Mouse (Mus musculus) brain, embryonic 14.5 days (tissue): ENCODE measurements around the gene Tmem74b. TPM values are rescaled to one million over a fixed set of nuclear protein-coding genes. Genes with fewer than 3 reads are reported as not detected.

ENCODE experiments used
- DNase-seq: peaks from one replicate; pipeline ENCODE4 v3.0.0-alpha.2; 2011; ENCODE audit warnings: low read depth
- CTCF ChIP-seq: fragments of 200-500 bp; IDR thresholded peaks from 2 replicates; pipeline ENCODE4 v1.5.1; 2012; ENCODE audit warnings: inconsistent platforms, mild to moderate bottlenecking, moderate library complexity, borderline replicate concordance; ENCODE audit not compliant: insufficient read depth, insufficient read length; ENCODE audit errors: extremely low read depth
- POLR2A ChIP-seq: fragments of 200-500 bp; IDR thresholded peaks from 2 replicates; pipeline ENCODE4 v1.6.1; 2012; ENCODE audit warnings: mild to moderate bottlenecking, inconsistent platforms, borderline replicate concordance; ENCODE audit not compliant: poor library complexity, insufficient read depth, insufficient read length, severe bottlenecking; ENCODE audit errors: extremely low read depth
- polyA plus RNA-seq: library from polyadenylated mRNA; depleted of rRNA; stranded (reverse); fragments of >200 nt; gene quantifications from 2 replicates; pipeline ENCODE4 v1.2.3, GENCODE M21; 2012; rRNA removed

Gene Tmem74b
- polyA plus RNA-seq, result 22.7 and 23.4 TPM in 2 replicates

DNA sequence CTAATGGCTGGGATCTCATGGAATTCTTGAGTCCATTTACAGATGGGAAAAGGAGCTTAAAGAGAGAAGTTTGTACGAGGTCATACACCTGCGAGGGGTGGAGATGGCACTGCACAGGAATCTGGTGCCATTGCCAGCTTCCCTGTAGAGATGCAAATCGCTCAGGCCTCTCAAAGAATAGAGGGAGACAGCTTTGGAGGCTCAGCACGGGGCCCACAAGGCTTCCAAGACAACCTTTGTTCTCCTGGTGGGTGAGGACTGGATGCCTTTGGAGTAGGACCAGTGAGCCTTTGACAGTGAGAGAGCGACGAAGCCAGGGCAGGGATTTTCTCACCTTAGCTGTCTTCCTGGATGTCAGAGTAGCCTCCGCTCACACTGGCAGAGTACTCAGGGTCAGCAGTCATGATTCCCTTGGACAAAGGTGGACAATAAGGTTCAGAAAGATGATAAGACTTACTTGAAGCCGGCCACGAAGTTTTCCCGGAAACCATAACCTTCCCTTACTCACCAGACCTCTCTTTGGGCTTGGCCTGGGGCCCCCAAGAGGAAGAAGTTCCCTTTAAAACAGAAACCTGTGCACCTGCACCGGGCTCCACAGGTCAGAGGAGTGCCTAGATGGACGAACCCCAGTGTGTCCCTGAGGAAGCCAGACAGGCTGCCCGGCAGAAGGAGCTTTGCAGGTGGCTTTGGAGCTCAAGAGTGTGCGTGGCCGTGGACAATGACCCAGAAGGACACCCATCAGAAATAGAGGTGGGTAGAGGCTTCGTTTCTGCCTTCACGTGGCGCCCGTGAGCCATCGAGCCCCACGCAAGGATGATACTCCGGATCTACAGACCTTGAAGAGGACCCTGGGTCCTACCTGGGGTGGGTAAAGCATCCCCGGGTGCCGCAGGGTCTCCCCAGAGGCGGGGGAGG is at the start of gene Tmem74b:
Gene Tmem74b (plus strand): TSS at position 778 of the 915 bp plus-strand sequence.
- TF ChIP-seq POLR2A (no peak), CTCF (no peak)
- DNase-seq, result no peak

GRCm38 (mm10) chr2:151652053-151652452 is 49.8 kb upstream of the Tmem74b start:
- no peak for TF ChIP-seq CTCF
- no peak for DNase-seq

GRCm38 (mm10) chr2:151668433-151668832 is 33.4 kb upstream of the Tmem74b start, which contains the start of gene Rad21l:
Gene Rad21l, minus strand, starts transcription at chr2:151668533.
- TF ChIP-seq CTCF (no peak), POLR2A (no peak)
- no peak for DNase-seq

GRCm38 (mm10) chr2:151670026-151670967 is 31.5 kb upstream of the Tmem74b start:
- peak; percentile 4 for DNase-seq
- TF ChIP-seq CTCF (no peak), POLR2A (no peak)

GRCm38 (mm10) chr2:151670968-151671329 is 30.9 kb upstream of the Tmem74b start:
- peak; percentile 10 for DNase-seq
- no peak for TF ChIP-seq CTCF
- TF ChIP-seq POLR2A, result no peak

GRCm38 (mm10) chr2:151676234-151676633 is 25.6 kb upstream of the Tmem74b start:
- DNase-seq, result peak; percentile 40
- TF ChIP-seq POLR2A (no peak), CTCF (no peak; the same call in 1 of the 2 replicates)

- TF ChIP-seq POLR2A (no peak), CTCF (peak; percentile 65; the same call in 1 of the 2 replicates)
- DNase-seq, result peak; percentile 84
Observed at GRCm38 (mm10) chr2:151682357-151682756, 19.5 kb upstream of the Tmem74b start.

DNA sequence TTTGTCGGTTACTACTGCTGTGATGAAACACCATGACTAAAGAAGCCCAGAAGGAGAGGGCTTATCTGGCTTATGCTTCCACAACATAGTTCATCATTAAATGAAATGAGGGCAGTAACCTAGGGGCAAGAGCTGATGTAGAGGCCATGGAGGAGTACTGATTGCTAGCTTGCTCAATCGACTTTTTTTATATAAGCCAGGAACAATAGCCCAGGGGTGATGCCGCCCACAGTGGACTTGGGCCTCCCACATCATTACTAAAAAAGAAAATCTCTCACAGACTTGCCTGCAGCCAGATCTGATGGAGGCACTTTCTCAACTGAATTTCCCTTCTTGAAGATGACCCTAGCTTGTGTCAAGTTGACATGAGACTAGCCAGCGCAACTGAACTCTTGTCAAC is 18.8 kb upstream of the Tmem74b start:
- DNase-seq, result no peak
- TF ChIP-seq POLR2A (no peak), CTCF (no peak)

GRCm38 (mm10) chr2:151702146-151702850 is 490 bp downstream of the Tmem74b start:
- peak; percentile 44; the same call in 1 of the 2 replicates for TF ChIP-seq CTCF
- TF ChIP-seq POLR2A, result peak; percentile 38; the same call in 1 of the 2 replicates
- peak; percentile 77 for DNase-seq

- TF ChIP-seq CTCF (no peak), POLR2A (no peak)
- peak; percentile 59 for DNase-seq
Observed at GRCm38 (mm10) chr2:151702851-151703190, 1.0 kb downstream of the Tmem74b start.
